Mouse (Mus musculus): ENCODE measurements at regions not wholly inside any gene's neighbourhood (a gene's known extent, or its start where the extent isn't known, plus 50 kb on each side); places are given as distances from the start of the nearest gene placed in this dataset.

GRCm38 (mm10) chr13:91370021-91370420 lies 90.1 kb upstream of the Ssbp2 start:
- peaks cover 30% of the 10 kb centered on the region for H3K4me1 ChIP-seq (ENCODE audit: insufficient read depth)
- WGBS, result 30% methylated on average over 3 of the region's 3 CpGs
- no peak overlapping the region for H3K4me3 ChIP-seq (ENCODE audit: low read depth, low read length)
- 0 out of 2 replicates have a peak overlapping the region, but pooled peaks have one; percentile 44 for H3K9ac ChIP-seq
- peak overlapping the region; percentile 69 for H3K4me2 ChIP-seq (ENCODE audit: low read depth)
- H3K9me3 ChIP-seq (ENCODE audit: low read length), result no peaks in the 10 kb centered on the region
- no peaks in the 10 kb centered on the region for H3K36me3 ChIP-seq (ENCODE audit: insufficient read depth)
- no peaks in the 10 kb centered on the region for H3K27me3 ChIP-seq (ENCODE audit: insufficient read depth, low read length)
- DNase-seq, result no peak
- TF ChIP-seq CTCF (IDR thresholded peaks at IDR 0.05; ENCODE audit: low read depth), result no peak; the same call in 1 of the 2 replicates
- no peak for ATAC-seq
- H3K27ac ChIP-seq (ENCODE audit: low read depth, low read length), result peak overlapping the region; percentile 84

- WGBS, result 2% methylated on average over 11 of the region's 11 CpGs
- Histone ChIP-seq H3K9me3 (ENCODE audit: low read length) (no peaks in the 10 kb centered on the region), H3K36me3 (ENCODE audit: insufficient read depth) (no peaks in the 10 kb centered on the region), H3K27me3 (ENCODE audit: insufficient read depth, low read length) (no peaks in the 10 kb centered on the region), H3K9ac (peak overlapping the region; percentile 44), H3K4me2 (ENCODE audit: low read depth) (peak overlapping the region; percentile 69), H3K4me3 (ENCODE audit: low read depth, low read length) (peak overlapping the region; percentile 17), H3K4me1 (ENCODE audit: insufficient read depth) (peaks cover 30% of the 10 kb centered on the region), H3K27ac (ENCODE audit: low read depth, low read length) (peak overlapping the region; percentile 84)
- peak; percentile 8; the same call in 1 of the 2 replicates for ATAC-seq
- no peak for DNase-seq
- no peak; the same call in 1 of the 2 replicates for TF ChIP-seq CTCF (IDR thresholded peaks at IDR 0.05; ENCODE audit: low read depth)
Measured at GRCm38 (mm10) chr13:91370441-91370840, 89.6 kb upstream of the Ssbp2 start.

- H3K9me3 ChIP-seq (ENCODE audit: low read length), result no peaks in the 10 kb centered on the region
- peak overlapping the region; percentile 17 for H3K4me3 ChIP-seq (ENCODE audit: low read depth, low read length)
- TF ChIP-seq CTCF (IDR thresholded peaks at IDR 0.05; ENCODE audit: low read depth), result no peak; the same call in none of the 2 replicates
- H3K9ac ChIP-seq, result peak overlapping the region; percentile 44
- no peaks in the 10 kb centered on the region for H3K27me3 ChIP-seq (ENCODE audit: insufficient read depth, low read length)
- H3K36me3 ChIP-seq (ENCODE audit: insufficient read depth), result no peaks in the 10 kb centered on the region
- DNase-seq (peak; percentile 98), ATAC-seq (peak; percentile 97)
- H3K4me1 ChIP-seq (ENCODE audit: insufficient read depth), result peaks cover 30% of the 10 kb centered on the region
- H3K27ac ChIP-seq (ENCODE audit: low read depth, low read length), result peak overlapping the region; percentile 84
- H3K4me2 ChIP-seq (ENCODE audit: low read depth), result peak overlapping the region; percentile 69
- WGBS, result 3% methylated on average over 28 of the region's 28 CpGs
Measured at GRCm38 (mm10) chr13:91370886-91371595, 89.0 kb upstream of the Ssbp2 start.

- no peak for TF ChIP-seq CTCF (IDR thresholded peaks at IDR 0.05; ENCODE audit: low read depth)
- WGBS, result 24% methylated on average over 2 of the region's 2 CpGs
- Histone ChIP-seq H3K36me3 (ENCODE audit: insufficient read depth) (no peaks in the 10 kb centered on the region), H3K4me3 (ENCODE audit: low read depth, low read length) (peak overlapping the region; percentile 17; the same call in 1 of the 2 replicates), H3K27ac (ENCODE audit: low read depth, low read length) (peak overlapping the region; percentile 84), H3K9me3 (ENCODE audit: low read length) (no peaks in the 10 kb centered on the region), H3K4me1 (ENCODE audit: insufficient read depth) (peaks cover 30% of the 10 kb centered on the region), H3K4me2 (ENCODE audit: low read depth) (peak overlapping the region; percentile 69), H3K27me3 (ENCODE audit: insufficient read depth, low read length) (no peaks in the 10 kb centered on the region), H3K9ac (no peak overlapping the region)
- no peak for DNase-seq
- no peak for ATAC-seq
Measured at GRCm38 (mm10) chr13:91371596-91371987, 88.5 kb upstream of the Ssbp2 start.

- Histone ChIP-seq H3K27ac (ENCODE audit: low read depth, low read length) (peak overlapping the region; percentile 84), H3K9ac (no peak overlapping the region), H3K36me3 (ENCODE audit: insufficient read depth) (no peaks in the 10 kb centered on the region), H3K27me3 (ENCODE audit: insufficient read depth, low read length) (no peaks in the 10 kb centered on the region), H3K4me1 (ENCODE audit: insufficient read depth) (peaks cover 30% of the 10 kb centered on the region), H3K4me2 (ENCODE audit: low read depth) (no peak overlapping the region), H3K9me3 (ENCODE audit: low read length) (no peaks in the 10 kb centered on the region), H3K4me3 (ENCODE audit: low read depth, low read length) (no peak overlapping the region)
- ATAC-seq (no peak), DNase-seq (no peak)
- 56% methylated on average over 11 of the region's 11 CpGs for WGBS
- TF ChIP-seq CTCF (IDR thresholded peaks at IDR 0.05; ENCODE audit: low read depth), result no peak
Measured at GRCm38 (mm10) chr13:91372130-91372875, 87.8 kb upstream of the Ssbp2 start.

- no peak overlapping the region for H3K4me3 ChIP-seq (ENCODE audit: low read depth, low read length)
- no peak for TF ChIP-seq CTCF (IDR thresholded peaks at IDR 0.05; ENCODE audit: low read depth)
- H3K4me2 ChIP-seq (ENCODE audit: low read depth), result no peak overlapping the region
- no peaks in the 10 kb centered on the region for H3K36me3 ChIP-seq (ENCODE audit: insufficient read depth)
- H3K4me1 ChIP-seq (ENCODE audit: insufficient read depth), result peaks cover 30% of the 10 kb centered on the region
- H3K27me3 ChIP-seq (ENCODE audit: insufficient read depth, low read length), result no peaks in the 10 kb centered on the region
- DNase-seq (peak; percentile 62), ATAC-seq (0 out of 2 replicates have a peak, but pooled peaks have one; percentile 13)
- no peaks in the 10 kb centered on the region for H3K9me3 ChIP-seq (ENCODE audit: low read length)
- WGBS, result 13% methylated on average over 3 of the region's 3 CpGs
- H3K27ac ChIP-seq (ENCODE audit: low read depth, low read length), result 0 out of 2 replicates have a peak overlapping the region, but pooled peaks have one; percentile 5
- H3K9ac ChIP-seq, result no peak overlapping the region
Measured at GRCm38 (mm10) chr13:91374141-91374540, 85.9 kb upstream of the Ssbp2 start.

GRCm38 (mm10) chr13:91376556-91376955 lies 83.5 kb upstream of the Ssbp2 start:
- TF ChIP-seq CTCF (IDR thresholded peaks at IDR 0.05; ENCODE audit: low read depth), result no peak
- Histone ChIP-seq H3K27me3 (ENCODE audit: insufficient read depth, low read length) (no peaks in the 10 kb centered on the region), H3K36me3 (ENCODE audit: insufficient read depth) (no peaks in the 10 kb centered on the region), H3K4me3 (ENCODE audit: low read depth, low read length) (no peak overlapping the region), H3K4me2 (ENCODE audit: low read depth) (no peak overlapping the region), H3K4me1 (ENCODE audit: insufficient read depth) (peaks cover 20% of the 10 kb centered on the region), H3K27ac (ENCODE audit: low read depth, low read length) (no peak overlapping the region), H3K9ac (no peak overlapping the region), H3K9me3 (ENCODE audit: low read length) (no peaks in the 10 kb centered on the region)
- DNase-seq, result no peak
- WGBS, result 93% methylated on average over 3 of the region's 3 CpGs
- no peak for ATAC-seq
